Mouse (Mus musculus): ENCODE measurements around the gene Shroom3. TPM values are rescaled to one million over a fixed set of nuclear protein-coding genes. Genes with fewer than 3 reads are reported as not detected.

Gene Shroom3
- total RNA-seq (2015; ENCODE audit: low replicate concordance) (not detected in 2 replicates), total RNA-seq (2017; ENCODE audit: low replicate concordance) (0.13 TPM in 1 of 2 replicates, not detected in the other)

DNA sequence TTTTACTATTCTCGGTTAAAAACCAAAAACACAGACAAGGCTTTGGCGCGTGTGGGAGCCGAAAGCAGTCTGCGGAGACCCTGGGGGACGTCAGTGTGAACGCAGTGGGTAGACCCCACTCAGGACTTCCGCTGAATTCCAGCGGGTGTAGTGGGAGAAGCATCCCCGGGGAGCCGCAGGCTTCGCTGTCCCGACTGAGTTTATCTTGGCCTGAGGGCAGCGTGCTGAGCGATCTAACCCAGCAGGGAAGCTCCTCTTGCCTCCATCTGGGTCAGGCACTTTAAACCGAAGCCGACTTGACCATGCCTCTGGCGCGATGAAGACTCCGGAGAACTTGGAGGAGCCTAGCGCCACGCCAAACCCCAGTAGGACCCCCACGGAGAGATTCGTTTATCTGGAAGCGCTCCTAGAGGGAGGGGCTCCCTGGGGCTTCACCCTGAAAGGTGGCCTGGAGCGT lies at the start of gene Shroom3:
Gene Shroom3 (plus strand): TSS at position 85 of the 457 bp plus-strand sequence.
- ATAC-seq (replicated peaks; ENCODE audit: low FRiP score, poor library complexity, severe bottlenecking), result no peak

DNA sequence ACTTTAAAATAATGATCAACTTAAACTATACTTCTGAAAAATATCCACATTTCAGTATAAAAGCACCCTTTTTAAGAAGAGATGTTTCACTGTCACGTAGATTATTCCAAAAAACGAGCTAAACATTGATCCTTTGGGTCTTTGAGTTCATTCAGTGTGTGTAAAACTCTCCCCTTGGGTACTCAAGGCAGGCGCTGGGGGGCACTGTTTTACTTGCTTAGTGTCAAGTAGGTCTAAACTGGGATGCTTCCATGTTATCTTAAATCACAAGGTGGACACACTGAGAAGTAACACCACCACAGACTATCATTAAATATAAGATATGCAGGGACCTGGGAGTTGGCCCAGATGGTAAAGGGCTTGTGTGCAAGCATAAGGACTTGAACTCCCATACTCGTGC lies 49.7 kb upstream of the Shroom3 start:
- ATAC-seq (replicated peaks; ENCODE audit: low FRiP score, poor library complexity, severe bottlenecking), result no peak

DNA sequence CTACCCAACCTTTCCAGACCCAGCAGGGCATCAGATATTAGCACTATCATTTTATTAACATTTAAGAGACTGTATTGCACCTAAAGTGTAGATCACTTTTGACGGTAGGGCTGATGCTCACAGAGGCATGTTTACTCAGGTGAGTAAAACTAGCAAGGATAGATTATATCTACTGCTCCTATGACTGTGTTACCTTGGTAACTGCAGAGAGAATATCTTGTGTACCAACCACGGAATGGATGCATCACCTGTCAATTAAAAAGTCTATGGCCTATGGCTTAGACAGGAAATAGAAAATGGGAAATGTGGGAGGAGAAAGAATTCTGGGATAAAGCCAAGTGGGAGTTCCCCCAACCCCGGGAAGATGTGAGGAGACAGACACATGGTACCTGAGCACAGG lies 48.3 kb upstream of the Shroom3 start:
- no peak for ATAC-seq (replicated peaks; ENCODE audit: low FRiP score, poor library complexity, severe bottlenecking)

GRCm38 (mm10) chr5:92635891-92636290 lies 47.3 kb upstream of the Shroom3 start:
- no peak for ATAC-seq (replicated peaks; ENCODE audit: low FRiP score, poor library complexity, severe bottlenecking)

- no peak for ATAC-seq (replicated peaks; ENCODE audit: low FRiP score, poor library complexity, severe bottlenecking)
Observed at GRCm38 (mm10) chr5:92640861-92641260, 42.4 kb upstream of the Shroom3 start.

- no peak for ATAC-seq (replicated peaks; ENCODE audit: low FRiP score, poor library complexity, severe bottlenecking)
Observed at GRCm38 (mm10) chr5:92656256-92656655, 27.0 kb upstream of the Shroom3 start.

GRCm38 (mm10) chr5:92664321-92664720 lies 18.9 kb upstream of the Shroom3 start:
- no peak for ATAC-seq (replicated peaks; ENCODE audit: low FRiP score, poor library complexity, severe bottlenecking)

DNA sequence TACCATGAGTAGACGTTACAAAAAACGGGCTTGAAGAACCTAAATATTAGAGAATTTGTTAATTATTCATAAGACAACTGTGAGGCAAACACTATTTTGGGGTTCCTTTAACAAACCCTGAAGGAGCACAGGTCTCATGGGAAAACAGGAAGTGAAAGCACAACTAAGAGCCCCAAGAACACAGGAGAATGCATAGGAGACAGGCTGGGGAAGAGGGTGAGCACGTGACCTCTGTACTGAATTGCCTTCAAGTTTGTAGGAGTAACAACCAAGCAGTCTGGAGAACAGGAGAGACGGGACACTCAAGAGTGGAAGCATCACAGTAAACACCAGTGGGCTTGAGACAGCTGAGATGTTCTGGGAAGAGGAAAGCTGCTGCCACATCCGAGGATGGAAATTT lies 16.4 kb upstream of the Shroom3 start:
- no peak for ATAC-seq (replicated peaks; ENCODE audit: low FRiP score, poor library complexity, severe bottlenecking)

DNA sequence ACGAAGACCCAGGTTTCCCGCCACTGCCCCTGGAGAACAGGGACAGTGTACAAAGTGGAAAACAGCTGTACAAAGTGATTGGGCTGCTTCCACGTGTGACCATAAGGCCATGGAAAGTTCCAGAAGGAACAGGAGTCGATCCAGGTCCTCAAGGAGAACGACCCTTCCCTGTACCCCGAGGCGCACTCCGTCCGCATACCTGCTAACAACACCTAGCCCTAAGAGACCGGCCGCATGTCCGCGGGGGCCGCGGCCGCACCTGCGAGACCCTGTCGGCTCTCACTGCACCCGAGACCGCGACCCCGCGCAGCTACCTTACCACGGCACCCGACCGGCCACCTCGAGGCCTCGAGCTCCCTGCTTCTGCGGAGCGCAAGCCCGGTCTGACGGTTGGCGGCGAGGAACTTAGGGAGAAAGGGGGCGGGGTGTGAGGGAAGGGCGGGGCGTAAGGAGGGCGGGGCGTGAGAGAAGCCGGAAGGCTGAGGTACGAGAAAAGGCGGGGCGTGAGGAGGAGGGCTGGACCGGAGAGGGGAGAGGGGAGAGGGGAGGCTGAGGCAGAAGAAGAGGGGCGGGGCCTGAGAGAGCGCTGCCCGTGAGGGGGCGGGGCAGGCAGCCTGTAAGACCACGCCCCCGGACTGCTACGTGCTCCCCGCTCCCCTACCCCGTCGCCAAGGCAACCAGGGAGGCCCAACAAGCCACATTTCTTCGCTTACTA lies 8.2 kb upstream of the Shroom3 start, which contains the start of gene Ccdc158:
Gene Ccdc158 (minus strand): TSS at position 413 of the 715 bp plus-strand sequence.
- ATAC-seq (replicated peaks; ENCODE audit: low FRiP score, poor library complexity, severe bottlenecking), result peak; percentile 80

- ATAC-seq (replicated peaks; ENCODE audit: low FRiP score, poor library complexity, severe bottlenecking), result no peak
Observed at GRCm38 (mm10) chr5:92675574-92675920, 7.7 kb upstream of the Shroom3 start.

DNA sequence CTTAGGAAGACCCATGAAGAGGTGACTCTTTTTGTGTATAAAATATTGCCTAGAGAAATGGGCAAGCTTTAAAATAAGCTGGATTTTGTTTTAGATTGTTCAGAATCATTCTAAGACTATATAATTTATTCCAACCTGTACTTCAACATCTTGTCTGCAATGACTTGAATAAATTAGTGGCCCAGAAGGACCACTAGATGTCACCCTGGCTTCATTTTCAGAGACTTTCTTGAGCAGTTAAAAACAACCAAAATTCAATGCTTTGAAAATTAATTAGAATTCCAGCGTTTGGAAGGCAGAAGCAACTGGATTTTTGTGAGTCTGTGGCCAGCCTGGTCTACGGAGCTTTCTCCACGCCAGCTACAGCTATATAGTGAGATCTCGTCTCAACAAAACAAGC lies 3.8 kb upstream of the Shroom3 start:
- ATAC-seq (replicated peaks; ENCODE audit: low FRiP score, poor library complexity, severe bottlenecking), result no peak

DNA sequence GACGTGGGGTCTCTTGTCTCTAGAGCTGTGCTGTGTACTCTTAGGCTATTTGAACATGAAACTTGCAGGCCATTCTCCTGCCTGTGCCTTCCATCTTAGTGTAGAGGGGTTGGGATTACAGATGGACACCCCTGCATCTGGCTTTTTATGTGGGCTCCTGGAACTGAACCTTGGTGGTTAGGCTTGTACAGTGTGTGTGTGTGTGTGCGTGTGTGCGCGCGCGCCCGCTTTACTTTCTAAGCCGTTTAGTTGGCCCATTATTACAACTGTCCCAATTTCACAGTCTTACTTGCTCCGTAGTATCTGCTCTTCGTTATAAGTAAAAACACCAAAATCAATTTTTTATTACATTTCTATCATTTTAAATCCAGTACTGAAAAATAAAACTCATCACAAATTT lies 1.4 kb upstream of the Shroom3 start:
- ATAC-seq (replicated peaks; ENCODE audit: low FRiP score, poor library complexity, severe bottlenecking), result no peak

DNA sequence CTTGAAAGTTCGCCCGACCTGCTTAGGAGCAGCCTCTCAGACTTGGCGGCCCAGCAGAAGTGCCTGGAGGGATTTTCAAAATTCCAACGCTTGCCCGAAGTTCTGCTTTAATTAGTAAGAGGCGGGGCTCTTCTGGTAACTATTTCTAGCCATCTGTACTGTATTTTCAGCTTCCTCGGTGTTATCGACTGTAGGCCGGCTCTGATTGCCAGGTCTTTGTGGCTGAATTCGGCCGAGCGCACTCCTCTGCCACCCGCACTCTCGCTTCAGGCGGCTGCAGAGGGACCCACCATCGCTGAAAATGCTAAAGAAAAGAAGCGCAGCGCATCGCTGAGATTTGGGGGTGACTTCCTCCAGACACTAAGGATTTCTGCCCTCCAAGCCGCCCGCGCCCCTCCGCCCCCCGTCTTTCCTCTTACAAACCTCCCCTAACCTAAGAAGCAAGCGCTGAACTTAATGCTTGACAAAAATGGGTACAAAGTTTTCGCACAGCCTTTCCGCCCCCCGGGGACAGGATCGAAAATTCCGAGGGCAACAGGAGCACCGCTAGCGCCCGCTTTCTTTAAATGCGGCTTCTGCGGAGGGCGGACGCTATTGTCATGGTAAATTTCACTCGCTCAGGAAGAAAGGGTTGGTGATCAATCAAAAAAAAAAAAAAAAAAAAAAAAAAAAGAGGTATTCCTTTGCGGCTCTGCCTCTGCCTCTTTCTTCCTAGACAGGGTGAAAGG lies 450 bp upstream of the Shroom3 start:
- no peak for ATAC-seq (replicated peaks; ENCODE audit: low FRiP score, poor library complexity, severe bottlenecking)

DNA sequence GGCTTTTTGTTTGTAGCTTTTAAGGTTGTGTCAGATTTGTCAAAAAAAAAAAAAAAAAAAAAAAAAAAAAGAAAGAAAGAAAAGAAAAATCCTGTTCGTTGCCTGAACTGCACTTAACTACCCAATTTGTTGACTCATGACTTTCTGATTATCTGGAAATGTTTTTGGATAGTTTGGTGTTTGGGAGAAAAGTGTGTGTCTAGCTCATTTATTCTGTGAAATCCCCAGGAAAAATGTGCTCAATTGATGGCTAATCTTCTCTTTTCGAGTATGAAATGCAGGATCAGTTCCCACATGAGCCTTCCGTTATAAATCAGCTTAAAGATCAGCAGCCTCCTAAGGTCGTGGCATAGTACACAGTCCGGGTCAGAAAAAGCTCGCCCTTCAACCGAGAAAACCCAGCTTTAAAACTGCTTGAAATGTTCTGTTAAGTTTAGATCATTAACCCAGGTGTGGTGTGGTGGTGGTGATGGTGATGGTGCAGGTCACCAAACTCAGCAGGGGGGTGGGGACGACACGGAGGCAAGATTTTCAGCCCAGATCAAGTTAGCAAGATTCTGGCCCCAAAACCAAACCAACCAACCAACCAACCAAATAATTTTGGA lies 738 bp downstream of the Shroom3 start:
- no peak for ATAC-seq (replicated peaks; ENCODE audit: low FRiP score, poor library complexity, severe bottlenecking)

DNA sequence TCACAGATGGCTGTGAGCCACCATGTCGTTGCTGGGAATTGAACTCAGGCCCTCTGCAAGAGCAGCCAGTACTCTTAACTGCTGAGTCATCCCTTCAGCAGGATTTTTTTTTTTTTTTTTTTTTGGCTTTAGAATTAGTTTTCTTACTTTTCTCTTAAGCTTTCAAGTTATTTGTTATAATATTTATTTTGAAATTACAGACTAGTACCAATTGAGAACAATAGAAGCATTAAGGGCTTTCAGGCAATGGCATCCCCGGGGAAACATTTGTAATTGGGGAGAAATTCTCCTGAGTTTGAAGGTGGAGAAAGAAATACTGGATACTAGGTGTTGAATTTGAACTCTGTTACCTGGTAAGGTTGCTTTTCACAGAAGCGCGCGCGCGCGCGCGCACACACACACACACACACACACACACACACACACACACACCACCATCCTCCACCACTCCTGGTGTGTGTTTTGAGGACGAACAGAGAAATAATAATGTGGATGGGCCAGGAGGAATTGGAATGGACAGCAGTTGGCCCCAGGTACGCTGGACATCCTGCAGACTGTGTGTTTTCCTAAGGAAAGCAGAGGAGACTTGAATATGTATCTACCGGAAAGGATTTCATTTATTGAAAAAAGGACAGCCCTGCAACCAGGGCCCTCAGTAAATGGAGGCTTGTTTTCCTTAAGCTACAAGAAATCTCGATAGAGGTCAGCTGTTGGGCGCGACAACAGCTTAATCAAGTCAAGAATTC lies 1.7 kb downstream of the Shroom3 start:
- ATAC-seq (replicated peaks; ENCODE audit: low FRiP score, poor library complexity, severe bottlenecking), result no peak

DNA sequence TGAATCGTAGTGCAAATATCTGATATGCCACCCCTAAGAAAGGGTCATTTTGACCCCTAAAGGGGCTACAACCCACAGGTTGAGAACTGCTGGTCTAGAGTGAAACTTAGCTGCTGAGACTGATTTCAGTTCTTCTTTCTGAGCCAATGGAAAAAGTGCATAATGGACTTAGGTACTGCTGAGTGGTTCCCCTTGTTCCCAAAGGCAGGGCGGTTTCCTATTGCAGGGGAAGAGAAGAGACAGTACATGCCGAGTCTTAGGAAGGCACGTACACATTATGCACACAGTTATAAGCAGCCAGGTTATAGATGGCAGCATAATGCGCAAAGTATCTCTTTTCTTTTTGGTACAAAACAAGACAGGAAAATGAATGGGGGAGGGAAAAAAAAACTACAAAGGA lies 4.9 kb downstream of the Shroom3 start:
- ATAC-seq (replicated peaks; ENCODE audit: low FRiP score, poor library complexity, severe bottlenecking), result no peak

GRCm38 (mm10) chr5:92688569-92688968 lies 5.3 kb downstream of the Shroom3 start:
- no peak for ATAC-seq (replicated peaks; ENCODE audit: low FRiP score, poor library complexity, severe bottlenecking)

- no peak for ATAC-seq (replicated peaks; ENCODE audit: low FRiP score, poor library complexity, severe bottlenecking)
Observed at GRCm38 (mm10) chr5:92692206-92693007, 9.2 kb downstream of the Shroom3 start.

DNA sequence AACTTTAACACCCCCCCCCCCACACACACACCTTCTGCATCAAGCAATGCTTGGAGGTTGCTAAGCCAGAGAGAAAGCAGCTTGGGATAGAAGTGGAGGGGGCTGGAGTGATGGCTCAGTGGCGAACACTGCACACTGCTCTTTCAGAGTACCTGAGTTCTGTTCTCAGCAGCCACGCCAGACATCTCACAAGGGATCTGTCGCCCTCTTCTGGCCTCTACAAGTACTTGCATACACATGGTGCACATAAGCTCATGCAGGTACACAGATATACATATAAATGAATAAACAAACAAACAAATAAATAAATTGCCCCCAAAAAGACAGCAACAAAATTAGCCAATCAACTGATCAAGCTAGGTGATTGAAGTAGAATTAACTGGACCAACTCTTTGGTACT lies 10.5 kb downstream of the Shroom3 start:
- ATAC-seq (replicated peaks; ENCODE audit: low FRiP score, poor library complexity, severe bottlenecking), result no peak
